Mouse (Mus musculus): ENCODE data around the gene Hacd1.

The Hacd1 gene

DNA sequence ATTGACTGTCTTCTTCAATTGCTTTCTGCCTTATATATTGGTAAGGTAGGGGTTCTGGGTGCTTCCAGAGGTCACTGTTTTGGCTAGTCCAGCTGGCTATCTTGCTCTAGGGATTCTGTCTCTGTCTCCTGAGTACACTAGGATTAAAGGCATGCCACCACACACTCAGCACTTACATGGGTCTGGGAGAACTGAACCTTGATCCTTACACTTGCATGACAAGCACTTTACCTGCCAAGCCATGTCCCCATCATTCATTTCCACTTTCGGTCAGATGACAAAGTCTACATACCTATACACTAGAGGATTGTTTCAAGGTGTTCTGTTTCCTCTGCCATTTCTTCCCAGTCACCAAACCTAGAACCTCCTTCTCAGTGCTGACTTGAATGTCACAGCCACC is 50.8 kb downstream of the Hacd1 start:
- DNase-seq (ENCODE audit: low read depth, low spot score): no peak

DNA sequence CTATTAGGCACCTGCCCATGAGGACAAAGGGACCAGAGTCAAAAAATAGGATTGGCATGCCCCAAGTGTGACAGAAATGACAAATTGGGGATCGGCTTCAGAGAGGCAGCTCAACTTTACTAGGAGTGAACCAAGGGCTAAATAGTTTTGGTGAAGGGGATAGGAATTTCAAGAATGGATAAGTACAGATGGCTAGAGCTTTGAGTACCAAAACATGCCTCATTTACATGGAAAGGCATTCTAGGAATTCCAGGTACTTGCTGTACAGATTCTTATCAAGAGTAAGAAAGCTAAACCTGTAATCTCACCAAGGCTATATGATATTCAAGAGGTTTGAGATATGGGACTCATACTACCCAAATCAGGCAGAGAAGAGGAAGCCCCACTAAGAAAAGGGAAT is 95.8 kb downstream of the Hacd1 start:
- DNase-seq (ENCODE audit: low read depth, low spot score): no peak

DNA sequence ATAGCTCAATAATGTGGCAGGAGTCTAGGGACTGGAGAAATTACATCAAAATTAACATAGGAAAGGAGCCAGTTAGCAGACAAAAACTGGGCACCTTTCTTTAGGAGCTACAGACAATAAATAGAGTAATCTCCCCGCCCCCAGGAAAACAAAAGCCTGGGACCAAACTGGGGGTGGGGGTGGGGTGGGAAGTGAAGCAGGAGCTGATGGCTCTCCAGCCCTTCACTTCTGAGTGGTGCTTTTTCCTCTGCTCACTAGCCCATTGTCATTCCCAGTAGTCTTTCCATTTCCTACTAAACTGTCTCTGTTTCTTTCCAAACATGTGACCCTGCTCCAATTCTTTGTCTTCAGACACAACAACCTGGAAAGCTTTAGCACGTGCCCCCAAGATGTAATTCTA is 99.5 kb downstream of the Hacd1 start:
- DNase-seq (ENCODE audit: low read depth, low spot score): no peak

DNA sequence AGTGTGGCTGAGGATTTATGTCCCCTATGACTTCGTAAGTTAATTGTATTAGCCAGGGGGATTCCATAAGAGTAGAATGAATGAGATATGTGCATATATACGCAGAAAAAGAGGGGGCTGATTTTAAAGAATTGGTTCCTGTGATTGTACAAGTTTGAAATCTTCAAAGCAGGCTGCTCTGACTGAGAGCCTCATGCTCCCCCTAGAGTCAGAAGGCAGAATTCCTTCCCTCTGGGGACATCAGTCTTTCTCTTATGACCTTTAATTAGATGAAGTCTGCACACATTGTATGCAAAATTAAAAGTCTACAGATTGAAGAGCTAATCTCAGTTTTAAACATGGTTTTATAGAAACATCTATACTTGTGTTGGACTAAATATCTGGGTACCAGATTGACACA is 117.8 kb downstream of the Hacd1 start:
- peak; percentile 6 for DNase-seq (ENCODE audit: low read depth, low spot score)

DNA sequence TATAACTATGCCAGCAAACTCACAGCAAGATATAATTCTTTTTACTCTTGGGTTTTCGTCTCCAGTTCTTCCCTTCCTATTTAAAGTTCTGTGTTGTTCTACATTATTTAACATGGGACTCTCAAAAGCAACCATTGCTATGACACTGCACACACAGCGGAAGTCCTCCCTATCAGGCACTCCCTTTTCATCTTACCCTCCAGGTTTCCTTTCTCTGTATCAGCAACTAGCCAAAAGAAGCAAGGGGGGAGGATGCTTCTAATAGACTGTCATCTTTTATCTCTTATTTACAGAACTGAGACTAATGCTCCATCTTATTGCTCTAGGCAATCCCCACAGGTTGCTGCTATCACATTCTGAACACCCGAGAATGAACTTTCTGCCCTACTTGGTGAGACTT is 120.6 kb downstream of the Hacd1 start:
- DNase-seq (ENCODE audit: low read depth, low spot score): no peak

DNA sequence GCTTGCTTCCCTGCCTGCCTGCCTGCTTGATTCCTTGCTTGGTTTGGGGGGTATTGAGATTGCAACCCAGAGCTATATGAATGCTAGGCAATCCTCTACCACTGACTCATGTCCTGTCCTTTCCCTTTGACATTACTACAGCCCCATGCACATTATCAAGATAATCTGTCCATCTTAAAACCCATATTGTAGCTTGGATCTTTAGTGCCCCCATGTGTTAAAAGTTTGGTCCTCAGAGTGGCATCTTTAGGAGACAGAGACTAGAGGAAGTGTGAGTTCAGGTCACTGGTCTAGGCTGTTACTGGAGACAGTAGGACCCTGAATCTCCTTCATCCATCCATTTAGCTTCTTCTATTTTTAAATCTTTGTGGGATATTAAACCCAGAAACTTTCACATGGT is 123.7 kb downstream of the Hacd1 start:
- DNase-seq (ENCODE audit: low read depth, low spot score): no peak

DNA sequence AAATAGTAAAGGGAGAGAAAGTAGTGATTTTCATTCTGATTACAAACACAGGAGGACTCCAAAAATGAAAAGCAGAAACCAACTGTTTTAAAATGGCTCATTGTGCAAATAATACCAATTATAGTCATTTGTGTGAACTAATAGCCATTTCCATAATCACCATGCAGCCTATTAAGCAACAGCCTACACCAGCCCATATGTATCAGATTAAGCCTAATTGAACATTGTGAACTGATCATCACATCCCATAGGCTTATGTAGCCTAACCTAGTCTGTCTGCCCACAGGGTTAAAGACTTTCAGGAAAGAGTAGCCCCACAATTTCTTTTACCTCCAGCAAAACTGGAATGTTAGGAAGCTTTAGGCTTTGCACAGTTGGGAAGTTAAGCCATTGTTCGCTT is 125.2 kb downstream of the Hacd1 start:
- DNase-seq (ENCODE audit: low read depth, low spot score): no peak

DNA sequence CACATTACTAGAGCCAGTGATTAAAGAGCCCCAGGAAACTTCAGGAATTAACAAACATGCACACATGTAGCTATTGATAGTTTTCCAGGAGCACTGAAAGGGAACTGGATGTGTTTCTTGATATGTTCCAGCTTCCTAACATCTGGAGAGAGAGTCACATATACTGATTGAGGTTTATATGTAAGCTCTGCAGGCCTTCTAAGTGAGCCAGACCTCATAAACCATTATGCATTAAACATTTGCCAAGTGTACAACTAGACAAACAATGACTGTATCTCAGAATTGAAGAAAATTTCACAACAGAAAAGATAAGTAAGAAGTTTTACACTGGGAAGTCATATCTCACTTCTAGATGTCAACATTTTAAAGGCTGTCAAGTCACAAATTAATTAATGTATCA is 167.4 kb downstream of the Hacd1 start:
- DNase-seq (ENCODE audit: low read depth, low spot score): no peak

DNA sequence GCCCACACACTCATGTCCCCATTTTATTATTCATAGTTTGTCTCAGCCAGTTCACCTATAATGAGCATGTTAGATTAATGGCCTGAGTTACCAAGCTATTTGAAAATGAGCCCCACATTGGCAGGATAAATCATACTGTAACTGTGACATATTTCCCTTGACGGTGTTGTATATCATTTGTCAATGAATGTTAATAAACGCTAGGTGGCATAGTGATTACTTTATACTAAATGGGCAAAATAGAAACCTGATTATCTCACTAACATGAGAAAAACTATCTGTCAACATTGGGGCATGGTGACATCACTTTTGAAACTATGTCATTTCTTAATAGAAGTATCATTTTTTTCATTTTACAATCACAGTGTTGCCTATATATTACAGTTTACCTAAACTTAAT is 198.5 kb downstream of the Hacd1 start:
- DNase-seq (ENCODE audit: low read depth, low spot score): no peak

DNA sequence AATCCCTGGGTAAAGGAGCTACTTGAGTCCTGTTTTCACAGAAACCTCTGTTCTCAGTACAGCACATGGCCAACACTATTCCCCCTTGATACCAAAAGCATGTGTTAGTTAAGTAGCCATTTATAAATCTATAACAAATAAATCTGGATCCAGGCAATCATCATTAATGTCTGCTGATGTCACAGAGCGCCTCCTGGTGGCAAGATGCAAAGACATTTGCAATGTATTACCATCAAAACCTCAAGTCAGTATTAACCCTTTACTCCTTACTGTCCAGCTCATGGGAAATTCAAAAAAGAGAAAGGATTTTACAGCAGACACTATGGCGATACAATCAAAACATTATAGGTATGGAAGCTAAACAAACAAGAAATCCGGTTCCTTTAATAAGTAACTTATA is 200.4 kb downstream of the Hacd1 start:
- DNase-seq (ENCODE audit: low read depth, low spot score): no peak

DNA sequence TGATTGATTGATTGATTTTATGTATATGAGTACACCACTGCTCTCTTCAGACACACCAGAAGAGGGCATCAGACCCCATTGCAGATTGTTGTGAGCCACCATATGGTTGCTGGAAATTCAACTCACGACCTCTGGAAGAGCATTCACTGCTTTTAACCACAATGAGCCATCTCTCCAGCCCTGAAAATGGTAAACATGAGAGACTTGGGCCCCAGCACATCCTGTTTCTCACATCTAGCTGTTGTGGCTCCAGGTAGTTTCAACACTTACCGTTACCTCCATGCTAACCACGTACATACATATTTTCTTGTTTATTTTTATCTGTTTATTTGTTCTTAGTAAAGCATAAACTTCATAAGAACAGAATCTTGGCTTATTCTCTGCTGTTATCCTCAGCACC is 219.6 kb downstream of the Hacd1 start:
- no peak for DNase-seq (ENCODE audit: low read depth, low spot score)

DNA sequence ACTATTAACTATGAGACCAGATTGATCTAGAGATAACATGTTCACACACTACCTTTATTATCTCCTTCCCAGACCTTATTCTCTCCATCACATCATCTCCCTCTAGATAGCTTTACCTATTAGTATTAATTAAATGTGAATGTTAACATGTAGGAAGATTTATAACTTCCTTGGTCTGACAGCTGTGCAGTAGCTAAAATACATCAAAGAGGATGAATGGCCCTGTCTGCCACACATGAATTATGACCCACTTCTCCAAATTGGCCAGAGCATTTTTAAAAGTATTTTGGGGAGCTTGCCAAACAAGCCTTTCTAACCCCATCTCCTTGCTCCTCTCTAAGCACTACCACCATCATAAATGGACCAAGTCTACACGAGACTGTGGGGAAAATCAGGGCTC is 220.9 kb downstream of the Hacd1 start:
- DNase-seq (ENCODE audit: low read depth, low spot score): no peak

DNA sequence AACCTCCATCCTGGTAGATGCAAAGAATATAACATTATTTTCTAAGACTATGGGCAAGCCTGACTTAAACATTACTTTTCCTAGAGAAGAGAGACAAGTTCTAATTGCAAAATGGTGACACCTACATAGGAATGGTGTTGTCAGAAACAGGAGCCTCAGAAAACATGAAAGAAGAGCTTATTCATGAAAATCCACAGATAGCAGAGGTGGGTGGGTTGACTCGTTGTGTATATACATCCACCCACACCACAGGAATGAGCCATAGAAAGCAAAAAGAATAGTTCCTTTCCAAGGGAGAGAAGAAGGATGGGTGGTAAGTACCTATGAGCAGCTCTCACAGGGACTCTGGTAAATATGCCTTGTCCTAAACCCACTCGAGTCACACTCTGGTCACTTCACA is 239.3 kb downstream of the Hacd1 start:
- DNase-seq (ENCODE audit: low read depth, low spot score): no peak

DNA sequence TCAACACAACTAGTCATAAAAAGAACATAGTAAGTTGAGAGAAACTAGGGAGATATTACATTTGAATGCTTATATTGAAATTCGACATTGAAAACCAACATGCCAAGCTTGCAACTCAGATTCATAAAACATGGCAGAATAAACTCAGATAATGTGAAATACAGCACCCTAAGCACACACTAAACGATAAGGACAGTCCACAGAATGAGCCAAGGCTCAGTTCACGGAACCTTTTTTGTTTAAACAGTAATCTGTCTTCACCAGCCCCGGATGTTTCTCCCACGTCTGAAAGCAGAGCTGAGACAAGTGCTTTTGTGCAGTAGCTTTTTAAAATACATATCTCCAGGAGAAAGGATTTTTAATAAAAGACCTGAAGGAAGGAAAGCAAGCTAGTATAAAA is 247.3 kb downstream of the Hacd1 start:
- DNase-seq (ENCODE audit: low read depth, low spot score): no peak

DNA sequence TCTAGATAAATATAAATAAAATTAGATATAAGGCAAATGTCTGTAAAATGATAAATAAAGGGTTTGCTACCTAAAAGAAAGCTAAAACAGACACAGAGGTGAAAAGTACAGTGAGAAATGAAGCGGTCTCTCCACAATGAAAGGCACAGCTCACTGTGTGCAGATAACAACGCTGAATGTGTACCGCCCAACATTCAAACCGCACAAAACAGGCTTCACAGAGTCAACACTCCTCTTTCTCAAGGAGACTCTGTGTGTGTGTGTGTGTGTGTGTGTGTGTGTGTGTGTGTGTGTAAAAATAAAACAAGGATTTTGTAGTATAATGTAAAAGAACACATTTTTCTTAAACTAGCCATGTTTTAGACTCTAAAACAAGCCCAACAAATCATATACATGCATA is 247.9 kb downstream of the Hacd1 start:
- no peak for DNase-seq (ENCODE audit: low read depth, low spot score)

DNA sequence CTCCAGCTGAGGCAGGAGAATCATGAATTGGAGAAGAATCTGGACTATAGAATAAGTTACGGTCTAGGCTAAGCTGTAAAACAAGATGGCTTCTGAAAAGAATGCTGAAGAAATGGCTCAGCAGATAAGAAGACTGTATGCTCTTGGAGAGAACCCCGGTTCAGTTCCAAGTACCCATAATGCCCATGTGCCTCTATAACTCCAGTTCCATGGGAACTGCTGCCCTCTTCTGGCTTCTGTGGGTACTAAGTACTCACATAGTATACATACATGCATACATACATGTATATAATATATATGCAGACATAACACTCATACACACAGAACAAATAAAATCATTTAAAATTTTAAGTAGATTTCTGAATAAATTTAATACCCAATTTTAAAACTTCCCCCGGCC is 249.8 kb downstream of the Hacd1 start:
- no peak for DNase-seq (ENCODE audit: low read depth, low spot score)

DNA sequence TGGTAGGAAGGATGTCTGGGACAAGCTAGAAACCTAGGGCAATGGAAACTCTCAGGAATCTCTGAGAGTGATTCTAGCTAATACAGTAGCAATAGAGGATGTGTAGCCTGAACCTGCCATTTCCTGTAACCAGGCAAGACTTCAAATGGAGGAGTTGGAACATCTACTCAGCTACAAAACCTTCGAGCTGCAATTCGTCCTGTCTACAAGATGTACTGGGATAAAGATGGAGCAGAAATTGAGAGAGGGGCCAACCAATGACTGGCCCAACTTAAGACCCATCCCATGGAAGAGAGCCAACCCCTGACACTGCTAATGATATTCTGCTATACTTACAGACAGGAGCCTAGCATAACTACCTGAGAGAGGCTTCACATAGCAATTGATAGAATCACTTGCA is 255.3 kb downstream of the Hacd1 start:
- no peak for DNase-seq (ENCODE audit: low read depth, low spot score)
